Mouse (Mus musculus): ENCODE measurements around the gene Ghr. TPM values are rescaled to one million over a fixed set of nuclear protein-coding genes. Genes with fewer than 3 reads are reported as not detected.

Gene Ghr
- polyA plus RNA-seq, 1 experiment from 2014 or later = 5.9 TPM

DNA sequence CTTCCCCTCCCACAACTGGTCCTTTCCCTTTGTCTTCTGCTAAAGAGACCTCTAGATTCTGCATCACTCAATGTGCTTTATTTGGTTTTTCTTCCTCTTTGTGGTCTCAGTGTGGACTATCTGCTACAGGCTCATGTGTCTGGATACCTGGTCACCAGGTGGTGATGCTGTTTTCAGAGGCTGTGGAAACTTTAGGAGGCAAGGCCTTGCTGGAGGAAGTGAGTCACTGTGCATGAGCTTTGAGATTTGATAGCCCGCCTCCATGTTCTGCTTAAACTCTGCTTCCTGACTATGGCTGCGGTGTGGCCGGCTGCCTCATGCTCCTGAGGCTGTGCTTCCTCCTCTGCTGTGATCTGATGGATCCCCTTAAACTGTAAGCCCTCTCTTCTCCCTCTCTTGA is 292.9 kb downstream of the Ghr start:
- no peak overlapping the region for H3K4me2 ChIP-seq (ENCODE audit: low read length)
- 91% methylated on average over 3 of the region's 3 CpGs for WGBS
- no peaks in the 10 kb centered on the region for H3K9me3 ChIP-seq (replicated peaks; ENCODE audit: control insufficient read depth, low read length)

GRCm38 (mm10) chr15:3286032-3286431 is 297.3 kb downstream of the Ghr start:
- H3K4me2 ChIP-seq (ENCODE audit: low read length) = no peak overlapping the region
- H3K4me3 ChIP-seq (ENCODE audit: low read depth, low read length) = no peak overlapping the region
- no peaks in the 10 kb centered on the region for H3K9me3 ChIP-seq (replicated peaks; ENCODE audit: control insufficient read depth, low read length)
- ATAC-seq (no peak), DNase-seq (ENCODE audit: low spot score) (no peak)
- no peak overlapping the region for H3K27ac ChIP-seq (ENCODE audit: low read depth, low read length)
- H3K27me3 ChIP-seq (replicated peaks; ENCODE audit: control insufficient read depth, insufficient read depth, low read length) = no peaks in the 10 kb centered on the region
- H3K4me1 ChIP-seq (ENCODE audit: control insufficient read depth, insufficient read depth, low read length) = no peaks in the 10 kb centered on the region
- no peak overlapping the region for H3K9ac ChIP-seq (ENCODE audit: low read length)
- no peaks in the 10 kb centered on the region for H3K36me3 ChIP-seq (ENCODE audit: control insufficient read depth, insufficient read depth, low read length)

More for the DNA sequence above, 292.9 kb downstream of the Ghr start:
- DNase-seq (ENCODE audit: low spot score) = no peak
- no peak overlapping the region for H3K9ac ChIP-seq (ENCODE audit: low read length)
- H3K27me3 ChIP-seq (replicated peaks; ENCODE audit: control insufficient read depth, insufficient read depth, low read length) = no peaks in the 10 kb centered on the region
- ATAC-seq = no peak
- H3K4me1 ChIP-seq (ENCODE audit: control insufficient read depth, insufficient read depth, low read length) = no peaks in the 10 kb centered on the region
- no peaks in the 10 kb centered on the region for H3K36me3 ChIP-seq (ENCODE audit: control insufficient read depth, insufficient read depth, low read length)
- no peak overlapping the region for H3K4me3 ChIP-seq (ENCODE audit: low read depth, low read length)
- no peak overlapping the region for H3K27ac ChIP-seq (ENCODE audit: low read depth, low read length)

DNA sequence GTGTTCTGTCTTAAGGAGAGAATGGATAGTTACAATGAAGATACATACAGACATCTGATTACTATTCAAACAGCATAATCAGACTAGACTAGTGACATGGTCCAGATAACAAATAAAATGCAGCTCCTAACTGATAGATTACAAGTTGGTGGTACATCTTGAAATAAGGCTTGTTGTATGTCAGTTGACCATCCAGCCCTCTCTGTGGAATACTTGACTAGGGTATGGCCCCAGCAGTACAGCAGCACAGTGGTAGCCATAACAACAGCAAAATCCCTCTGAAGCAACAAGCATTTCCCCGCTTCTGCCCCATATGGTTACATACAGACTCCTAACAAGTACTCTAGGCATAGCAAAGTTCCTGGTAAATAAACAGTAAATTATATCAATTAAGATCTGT is 301.6 kb downstream of the Ghr start:
- Histone ChIP-seq H3K27me3 (replicated peaks; ENCODE audit: control insufficient read depth, insufficient read depth, low read length) (no peaks in the 10 kb centered on the region), H3K36me3 (ENCODE audit: control insufficient read depth, insufficient read depth, low read length) (no peaks in the 10 kb centered on the region), H3K9me3 (replicated peaks; ENCODE audit: control insufficient read depth, low read length) (no peaks in the 10 kb centered on the region), H3K4me1 (ENCODE audit: control insufficient read depth, insufficient read depth, low read length) (no peaks in the 10 kb centered on the region), H3K4me3 (ENCODE audit: low read depth, low read length) (no peak overlapping the region), H3K9ac (ENCODE audit: low read length) (no peak overlapping the region), H3K27ac (ENCODE audit: low read depth, low read length) (no peak overlapping the region), H3K4me2 (ENCODE audit: low read length) (no peak overlapping the region)
- DNase-seq (ENCODE audit: low spot score) (no peak), ATAC-seq (no peak)
- 81% methylated on average over 1 of the region's 1 CpGs for WGBS

DNA sequence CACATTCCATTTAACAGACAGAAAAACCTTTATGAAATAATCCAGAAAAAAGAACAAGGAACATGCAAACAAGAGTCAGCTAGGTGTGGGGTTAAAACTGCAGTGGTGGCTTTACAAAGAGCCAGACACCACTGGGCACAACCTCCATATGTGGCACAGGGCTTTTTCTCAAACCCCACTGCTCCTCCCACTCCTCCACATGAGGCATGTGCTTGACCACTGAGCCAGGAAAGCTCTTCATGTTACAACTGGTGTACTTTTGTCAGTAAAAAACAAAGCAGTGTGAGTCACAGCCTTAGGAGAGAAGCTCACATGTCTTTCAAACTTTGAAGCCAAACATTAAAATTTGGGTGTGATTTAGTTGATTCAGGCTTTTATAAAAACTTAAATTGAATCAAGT is 302.1 kb downstream of the Ghr start:
- ATAC-seq (no peak), DNase-seq (ENCODE audit: low spot score) (no peak)
- no peaks in the 10 kb centered on the region for H3K27me3 ChIP-seq (replicated peaks; ENCODE audit: control insufficient read depth, insufficient read depth, low read length)

DNA sequence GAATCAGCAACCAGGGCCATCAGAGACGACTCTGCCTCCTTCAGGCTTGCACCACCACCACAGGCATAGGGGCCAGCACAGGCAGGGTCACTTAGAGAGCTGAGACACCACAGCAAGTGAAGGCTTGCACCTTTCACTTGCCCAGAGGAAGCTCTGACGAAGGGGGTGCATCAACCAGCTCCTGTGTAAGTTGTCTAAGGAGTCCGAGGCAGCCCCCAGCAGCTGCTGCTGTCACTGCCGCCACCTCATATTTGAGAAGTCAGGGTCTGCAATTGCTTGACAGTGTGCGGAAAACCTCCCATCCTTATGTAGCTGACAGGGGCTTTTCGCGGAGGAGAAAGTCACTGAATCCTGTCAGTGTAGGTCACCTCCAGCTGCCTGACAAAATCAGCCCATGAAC is 304.1 kb downstream of the Ghr start:
- Histone ChIP-seq H3K27ac (ENCODE audit: low read depth, low read length) (no peak overlapping the region), H3K4me1 (ENCODE audit: control insufficient read depth, insufficient read depth, low read length) (no peaks in the 10 kb centered on the region), H3K27me3 (replicated peaks; ENCODE audit: control insufficient read depth, insufficient read depth, low read length) (no peaks in the 10 kb centered on the region), H3K9me3 (replicated peaks; ENCODE audit: control insufficient read depth, low read length) (no peaks in the 10 kb centered on the region), H3K4me2 (ENCODE audit: low read length) (no peak overlapping the region), H3K4me3 (ENCODE audit: low read depth, low read length) (no peak overlapping the region), H3K9ac (ENCODE audit: low read length) (no peak overlapping the region), H3K36me3 (ENCODE audit: control insufficient read depth, insufficient read depth, low read length) (no peaks in the 10 kb centered on the region)
- ATAC-seq (no peak), DNase-seq (ENCODE audit: low spot score) (no peak)
- WGBS = 83% methylated on average over 7 of the region's 7 CpGs

More for the DNA sequence above, 302.1 kb downstream of the Ghr start:
- Histone ChIP-seq H3K4me2 (ENCODE audit: low read length) (no peak overlapping the region), H3K36me3 (ENCODE audit: control insufficient read depth, insufficient read depth, low read length) (no peaks in the 10 kb centered on the region), H3K27ac (ENCODE audit: low read depth, low read length) (no peak overlapping the region), H3K4me3 (ENCODE audit: low read depth, low read length) (no peak overlapping the region), H3K9me3 (replicated peaks; ENCODE audit: control insufficient read depth, low read length) (no peaks in the 10 kb centered on the region), H3K9ac (ENCODE audit: low read length) (no peak overlapping the region), H3K4me1 (ENCODE audit: control insufficient read depth, insufficient read depth, low read length) (no peaks in the 10 kb centered on the region)

- H3K9me3 ChIP-seq (replicated peaks; ENCODE audit: control insufficient read depth, low read length) = no peaks in the 10 kb centered on the region
- ATAC-seq (no peak), DNase-seq (ENCODE audit: low spot score) (no peak)
- no peaks in the 10 kb centered on the region for H3K36me3 ChIP-seq (ENCODE audit: control insufficient read depth, insufficient read depth, low read length)
- H3K4me2 ChIP-seq (ENCODE audit: low read length) = no peak overlapping the region
- no peak overlapping the region for H3K27ac ChIP-seq (ENCODE audit: low read depth, low read length)
- WGBS = 91% methylated on average over 2 of the region's 2 CpGs
- H3K27me3 ChIP-seq (replicated peaks; ENCODE audit: control insufficient read depth, insufficient read depth, low read length) = no peaks in the 10 kb centered on the region
- H3K9ac ChIP-seq (ENCODE audit: low read length) = no peak overlapping the region
- H3K4me3 ChIP-seq (ENCODE audit: low read depth, low read length) = no peak overlapping the region
- no peaks in the 10 kb centered on the region for H3K4me1 ChIP-seq (ENCODE audit: control insufficient read depth, insufficient read depth, low read length)
These were observed 305.9 kb downstream of the Ghr start for GRCm38 (mm10) chr15:3277391-3277790.

- no peak overlapping the region for H3K9ac ChIP-seq (ENCODE audit: low read length)
- peaks cover 4% of the 10 kb centered on the region; the same call in 1 of the 2 replicates for H3K4me1 ChIP-seq (ENCODE audit: control insufficient read depth, insufficient read depth, low read length)
- no peak overlapping the region for H3K27ac ChIP-seq (ENCODE audit: low read depth, low read length)
- no peaks in the 10 kb centered on the region for H3K36me3 ChIP-seq (ENCODE audit: control insufficient read depth, insufficient read depth, low read length)
- H3K4me3 ChIP-seq (ENCODE audit: low read depth, low read length) = no peak overlapping the region
- H3K4me2 ChIP-seq (ENCODE audit: low read length) = no peak overlapping the region
- no peak for ATAC-seq
- H3K27me3 ChIP-seq (replicated peaks; ENCODE audit: control insufficient read depth, insufficient read depth, low read length) = no peaks in the 10 kb centered on the region
- no peaks in the 10 kb centered on the region for H3K9me3 ChIP-seq (replicated peaks; ENCODE audit: control insufficient read depth, low read length)
- WGBS = 83% methylated on average over 1 of the region's 1 CpGs
- no peak for DNase-seq (ENCODE audit: low spot score)
These were observed 310.1 kb downstream of the Ghr start for GRCm38 (mm10) chr15:3273191-3273590.

DNA sequence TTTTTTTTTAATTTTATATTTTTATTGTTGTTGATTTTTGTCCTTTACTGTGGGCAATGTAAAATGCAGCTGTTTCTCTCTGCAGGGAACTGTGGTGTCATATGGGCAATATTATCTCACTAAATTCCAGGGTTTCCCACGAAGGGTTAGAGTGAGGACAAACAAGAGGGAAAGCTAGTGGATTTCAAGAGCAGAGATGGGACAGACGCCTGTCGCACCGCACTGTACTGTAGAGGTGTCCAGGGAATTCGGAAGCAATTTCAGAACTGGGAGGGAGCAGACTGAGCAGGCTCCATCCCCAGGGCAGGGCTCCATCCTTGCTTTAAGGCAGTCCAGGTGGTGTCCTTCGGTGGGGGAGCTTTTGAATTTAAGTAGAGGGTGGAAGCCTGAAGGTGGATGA is 312.1 kb downstream of the Ghr start:
- Histone ChIP-seq H3K36me3 (ENCODE audit: control insufficient read depth, insufficient read depth, low read length) (no peaks in the 10 kb centered on the region), H3K4me2 (ENCODE audit: low read length) (peak overlapping the region; percentile 6; the same call in 1 of the 2 replicates), H3K4me3 (ENCODE audit: low read depth, low read length) (no peak overlapping the region), H3K4me1 (ENCODE audit: control insufficient read depth, insufficient read depth, low read length) (peaks cover 4% of the 10 kb centered on the region; the same call in 1 of the 2 replicates), H3K27me3 (replicated peaks; ENCODE audit: control insufficient read depth, insufficient read depth, low read length) (no peaks in the 10 kb centered on the region), H3K9me3 (replicated peaks; ENCODE audit: control insufficient read depth, low read length) (no peaks in the 10 kb centered on the region), H3K9ac (ENCODE audit: low read length) (no peak overlapping the region), H3K27ac (ENCODE audit: low read depth, low read length) (no peak overlapping the region)
- 53% methylated on average over 6 of the region's 6 CpGs for WGBS
- no peak for ATAC-seq
- no peak for DNase-seq (ENCODE audit: low spot score)

DNA sequence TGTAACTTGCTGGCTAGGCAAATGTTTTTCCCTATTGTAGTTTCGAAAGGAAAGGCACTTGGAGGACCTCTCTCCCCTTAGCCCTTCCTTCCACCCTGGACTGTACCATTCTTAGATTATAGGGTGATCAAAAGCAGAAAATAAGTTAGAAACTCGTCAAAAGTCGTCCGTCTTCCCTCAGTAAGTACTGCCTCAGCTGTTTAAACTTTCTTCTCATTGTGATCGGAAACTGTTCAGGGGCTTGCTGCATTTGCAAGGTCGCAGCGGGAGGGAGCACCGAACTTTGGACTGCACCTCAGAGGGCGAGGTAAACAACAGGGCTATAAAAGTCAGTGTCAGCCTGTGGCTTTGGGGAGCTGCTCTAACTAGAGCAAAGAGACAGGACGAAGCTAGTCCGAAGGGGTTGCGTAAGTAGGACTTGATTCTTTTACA is 312.6 kb downstream of the Ghr start:
- ATAC-seq = peak; percentile 44; the same call in 1 of the 2 replicates
- 2% methylated on average over 12 of the region's 12 CpGs for WGBS
- H3K27ac ChIP-seq (ENCODE audit: low read depth, low read length) = 0 out of 2 replicates have a peak overlapping the region, but pooled peaks have one; percentile 18
- peak overlapping the region; percentile 40 for H3K4me2 ChIP-seq (ENCODE audit: low read length)
- peak; percentile 28 for DNase-seq (ENCODE audit: low spot score)
- H3K4me3 ChIP-seq (ENCODE audit: low read depth, low read length) = no peak overlapping the region
- no peak overlapping the region for H3K9ac ChIP-seq (ENCODE audit: low read length)
- no peaks in the 10 kb centered on the region for H3K27me3 ChIP-seq (replicated peaks; ENCODE audit: control insufficient read depth, insufficient read depth, low read length)
- no peaks in the 10 kb centered on the region for H3K9me3 ChIP-seq (replicated peaks; ENCODE audit: control insufficient read depth, low read length)
- H3K4me1 ChIP-seq (ENCODE audit: control insufficient read depth, insufficient read depth, low read length) = peaks cover 4% of the 10 kb centered on the region; the same call in 1 of the 2 replicates
- H3K36me3 ChIP-seq (ENCODE audit: control insufficient read depth, insufficient read depth, low read length) = no peaks in the 10 kb centered on the region

Measured in forebrain, embryonic 14.5 days (tissue).